Mouse (Mus musculus): ENCODE measurements around the gene Sdhc.
"Not testable (repeated sequence)": the region's sequence is repeated elsewhere in the genome, so short reads cannot be mapped to it uniquely, and the experiment has no call there.

Gene Sdhc

DNA sequence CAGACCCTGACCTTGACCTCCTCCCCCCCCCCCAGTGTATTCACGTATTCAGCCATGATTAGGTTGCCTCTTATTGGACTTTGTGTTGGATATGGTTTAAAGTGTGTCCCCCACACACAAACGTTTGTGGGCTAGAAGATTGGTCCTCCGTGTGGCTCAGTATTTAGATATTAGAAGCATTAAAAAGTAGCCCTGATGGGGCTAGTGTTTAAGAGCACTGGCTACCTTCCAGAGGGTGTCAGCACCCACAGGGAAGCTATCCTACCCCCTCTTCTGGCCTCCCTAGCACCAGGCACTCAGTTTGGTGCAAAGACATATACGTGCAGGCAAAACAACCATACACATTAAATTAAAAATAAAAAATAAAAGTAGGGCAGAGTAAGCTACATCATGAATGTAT is 37.4 kb downstream of the Sdhc start:
- no peak for DNase-seq (ENCODE audit: low read depth, low spot score)

DNA sequence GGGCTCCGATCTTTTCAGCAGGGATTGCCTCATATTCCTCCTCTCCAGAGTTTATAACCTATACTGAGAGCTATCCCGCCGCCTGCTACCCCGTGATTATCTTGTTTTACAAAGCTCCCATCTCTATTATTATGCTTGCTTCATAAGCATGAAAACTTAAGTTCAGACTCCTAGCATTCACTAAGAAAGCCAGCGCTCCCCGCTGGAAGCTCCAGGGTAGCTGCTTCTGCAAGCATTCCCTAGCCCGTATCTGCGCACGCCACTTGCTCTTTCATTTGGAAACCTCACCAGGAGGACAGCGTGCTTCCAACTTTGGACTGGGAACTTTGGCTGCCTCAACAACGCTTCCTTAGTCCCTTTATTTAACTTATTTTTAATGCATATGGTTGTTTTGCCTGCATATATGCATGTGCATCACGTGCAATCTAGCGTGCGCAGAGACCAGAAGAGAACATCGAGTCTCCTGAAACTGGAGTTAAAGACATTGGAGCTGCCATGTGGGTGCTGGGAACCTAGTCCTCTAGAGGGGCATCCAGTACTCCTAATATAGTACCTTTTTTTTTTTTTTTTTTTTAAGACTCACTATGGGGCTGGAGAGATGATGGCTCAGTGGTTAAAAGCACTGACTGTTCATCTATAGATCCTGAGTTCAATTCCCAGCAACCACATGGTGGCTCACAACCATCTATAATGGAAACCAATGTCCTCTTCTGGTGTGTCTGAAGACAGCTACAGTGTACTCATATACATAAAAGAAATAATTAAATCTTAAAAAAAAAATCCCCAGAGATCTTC is 38.4 kb downstream of the Sdhc start:
- DNase-seq (ENCODE audit: low read depth, low spot score): peak; percentile 68

DNA sequence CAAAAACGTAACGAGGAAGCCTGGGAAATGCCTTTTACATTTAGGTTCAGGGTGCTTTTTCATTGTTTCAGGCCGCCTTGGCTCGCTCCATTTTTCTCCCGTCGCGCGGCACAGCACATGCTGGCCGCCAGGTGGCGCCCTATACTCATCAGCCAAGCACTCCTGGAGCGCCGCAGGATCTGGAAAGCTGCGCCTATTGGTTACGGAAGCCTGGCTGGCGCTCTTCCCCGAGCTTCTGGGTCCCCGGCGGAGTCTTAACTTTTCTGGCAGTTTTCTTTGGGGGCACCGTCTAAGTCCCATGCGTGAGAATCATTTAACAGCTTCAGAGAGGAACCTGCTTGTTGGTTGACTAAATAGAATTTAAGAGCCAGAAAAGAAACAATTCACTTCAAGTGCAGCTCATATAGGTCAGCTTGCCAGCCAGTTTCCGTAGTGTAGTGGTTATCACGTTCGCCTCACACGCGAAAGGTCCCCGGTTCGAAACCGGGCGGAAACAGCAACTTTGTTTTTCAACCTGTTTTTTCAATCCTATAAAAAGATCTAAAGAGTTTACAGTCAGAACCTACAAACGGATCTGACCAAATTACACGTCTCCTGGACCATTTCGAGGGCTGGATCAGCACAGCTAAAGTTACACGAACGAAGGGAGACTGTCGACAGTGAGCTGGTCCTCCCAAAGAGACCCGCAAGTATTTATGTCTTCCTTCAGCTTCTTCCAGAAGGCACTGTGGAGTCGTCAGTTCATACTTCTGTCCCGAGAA is 39.2 kb downstream of the Sdhc start:
- peak; percentile 94 for DNase-seq (ENCODE audit: low read depth, low spot score)

DNA sequence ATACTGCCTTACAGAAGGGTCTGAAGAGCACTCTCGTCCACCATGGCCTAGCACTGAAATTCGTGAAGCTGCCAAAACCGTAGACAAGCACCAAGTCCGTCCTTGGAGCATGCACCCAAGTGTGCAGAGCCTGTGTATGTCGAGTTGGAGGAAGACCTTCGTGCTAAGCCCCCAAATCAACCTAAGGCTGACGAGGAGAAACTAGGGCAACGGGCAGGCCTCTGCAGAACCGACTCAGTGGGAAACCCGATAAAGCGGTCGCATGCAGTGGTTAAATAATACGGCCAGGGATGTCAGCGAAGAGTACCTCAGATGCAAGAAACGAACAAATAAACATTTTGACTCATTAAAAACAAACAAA is 39.8 kb downstream of the Sdhc start:
- DNase-seq (ENCODE audit: low read depth, low spot score): no peak

DNA sequence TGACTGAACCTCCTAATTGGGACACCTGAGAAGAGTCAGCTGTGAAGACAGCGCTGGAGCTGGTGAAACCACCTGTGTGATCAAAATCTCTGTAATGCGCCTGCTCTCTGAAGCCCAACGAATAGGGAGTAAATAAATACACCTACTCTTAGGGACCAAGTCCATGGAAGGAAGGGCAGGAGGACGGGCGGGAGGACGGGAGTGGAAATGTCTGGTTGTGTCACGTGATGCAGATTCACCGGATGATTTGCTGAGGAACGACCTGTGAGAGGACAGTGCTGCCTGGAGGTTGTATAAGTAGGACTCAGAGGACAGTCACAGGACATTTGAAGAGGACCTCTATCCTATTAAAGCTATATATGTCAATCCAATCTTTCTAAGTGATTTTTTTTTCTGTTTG is 40.8 kb downstream of the Sdhc start:
- no peak for DNase-seq (ENCODE audit: low read depth, low spot score)

DNA sequence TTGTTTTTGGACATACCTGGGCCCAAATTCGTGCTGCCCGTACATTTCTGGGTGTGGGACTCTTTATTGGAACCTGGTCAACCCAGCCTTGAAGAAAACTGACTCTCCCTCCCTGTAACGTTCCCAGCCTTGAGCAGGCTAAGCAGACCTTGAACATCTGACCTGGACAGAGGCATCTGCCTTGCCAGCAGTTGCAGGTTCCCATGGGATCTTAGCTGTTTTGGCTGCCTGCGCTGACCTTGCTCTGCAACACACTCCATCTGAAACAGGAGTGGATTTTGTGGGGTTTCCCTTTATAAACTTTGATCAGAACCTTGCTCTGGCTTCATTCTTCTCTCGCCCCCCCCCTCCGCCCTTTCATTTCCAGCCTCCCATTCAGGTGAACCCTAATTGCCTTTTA is 45.2 kb downstream of the Sdhc start:
- DNase-seq (ENCODE audit: low read depth, low spot score): no peak

DNA sequence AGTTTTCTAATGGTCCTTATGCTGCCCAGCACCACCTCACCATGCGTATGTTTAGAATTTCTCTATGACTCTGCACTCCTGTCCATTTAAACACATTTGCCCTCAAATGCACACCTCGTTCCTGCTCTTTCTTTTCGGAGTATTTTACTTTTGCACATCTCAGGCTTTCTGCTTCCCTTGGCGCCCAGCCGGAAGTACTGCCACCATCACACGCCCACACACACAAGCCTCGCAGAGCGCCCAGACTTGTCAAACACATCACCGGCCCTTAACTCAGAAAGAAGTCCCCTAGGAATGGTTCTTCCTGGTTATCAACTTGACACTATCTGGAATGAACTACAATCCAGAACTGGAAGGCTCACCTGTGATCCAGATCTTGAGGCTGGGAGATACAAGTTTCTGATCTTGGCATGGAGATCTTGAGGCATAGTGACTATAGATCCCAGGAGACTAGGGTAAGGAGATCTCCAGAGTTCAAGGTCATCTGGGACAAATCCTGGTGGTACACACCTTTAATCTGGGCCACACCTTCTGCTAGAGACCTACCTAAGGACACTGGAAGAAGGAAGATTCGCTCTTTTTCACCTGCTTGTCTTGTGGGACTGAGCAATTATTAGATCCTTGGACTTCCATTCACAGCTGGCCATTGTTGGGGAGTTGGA is 47.1 kb downstream of the Sdhc start:
- DNase-seq (ENCODE audit: low read depth, low spot score): no peak

DNA sequence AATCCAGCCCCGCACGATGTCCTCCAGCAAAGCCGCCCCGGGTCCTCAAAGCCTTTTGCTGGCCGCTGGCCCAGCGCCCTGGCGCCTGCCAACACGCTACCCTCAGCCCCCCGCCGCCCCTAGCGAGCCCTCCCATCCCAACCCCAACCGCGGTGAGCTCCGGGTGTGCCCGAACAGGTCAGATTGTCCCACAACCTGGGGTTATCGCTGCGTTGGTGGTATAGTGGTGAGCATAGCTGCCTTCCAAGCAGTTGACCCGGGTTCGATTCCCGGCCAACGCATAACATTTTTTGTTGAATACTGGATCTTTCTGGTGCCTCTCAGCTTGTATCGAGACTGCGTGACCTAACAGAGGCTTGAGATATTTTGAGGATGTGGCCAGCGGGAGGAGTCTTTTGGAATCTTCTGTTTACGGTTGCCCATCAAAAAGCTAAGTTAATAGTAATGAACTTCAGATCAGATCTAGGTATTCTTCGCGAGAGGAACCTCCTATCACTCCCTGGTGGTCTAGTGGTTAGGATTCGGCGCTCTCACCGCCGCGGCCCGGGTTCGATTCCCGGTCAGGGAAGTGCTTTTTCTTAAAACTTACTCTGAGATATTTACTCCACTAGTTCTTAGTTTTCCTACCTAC is 47.7 kb downstream of the Sdhc start:
- DNase-seq (ENCODE audit: low read depth, low spot score): peak; percentile 90

DNA sequence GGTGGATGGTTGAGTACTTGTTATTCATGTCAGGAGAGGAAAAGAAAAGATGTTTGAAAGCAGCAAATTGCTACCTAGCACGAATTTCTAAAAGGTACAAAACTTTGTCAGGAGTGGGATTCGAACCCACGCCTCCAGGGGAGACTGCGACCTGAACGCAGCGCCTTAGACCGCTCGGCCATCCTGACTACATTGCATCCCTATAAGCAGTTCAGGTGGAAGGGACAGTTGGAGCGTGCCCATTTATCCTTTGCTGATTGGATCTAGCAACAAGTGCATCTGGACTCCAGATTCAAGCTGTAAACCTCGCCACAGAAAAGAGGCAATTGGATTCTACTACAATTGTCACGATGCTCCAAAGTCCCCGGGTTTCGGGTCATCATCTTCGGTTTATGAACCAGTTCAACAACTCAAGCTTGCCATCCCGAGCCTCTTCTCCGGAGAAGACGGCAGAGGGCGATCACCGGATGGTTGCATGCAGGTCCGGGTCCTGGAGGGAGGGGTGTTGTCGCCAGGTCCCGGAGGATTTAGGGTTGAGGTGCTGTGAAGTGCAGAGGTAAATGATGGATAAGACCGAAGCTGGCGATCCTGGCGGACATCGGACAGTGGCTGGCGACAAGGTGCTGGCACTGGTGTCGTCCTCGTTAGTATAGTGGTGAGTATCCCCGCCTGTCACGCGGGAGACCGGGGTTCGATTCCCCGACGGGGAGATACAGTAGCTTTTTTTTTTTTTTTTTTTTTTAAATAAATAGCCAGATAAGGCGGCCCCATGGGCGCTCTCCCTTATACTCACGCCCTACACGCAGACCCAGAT is 48.5 kb downstream of the Sdhc start:
- DNase-seq (ENCODE audit: low read depth, low spot score): peak; percentile 90

DNA sequence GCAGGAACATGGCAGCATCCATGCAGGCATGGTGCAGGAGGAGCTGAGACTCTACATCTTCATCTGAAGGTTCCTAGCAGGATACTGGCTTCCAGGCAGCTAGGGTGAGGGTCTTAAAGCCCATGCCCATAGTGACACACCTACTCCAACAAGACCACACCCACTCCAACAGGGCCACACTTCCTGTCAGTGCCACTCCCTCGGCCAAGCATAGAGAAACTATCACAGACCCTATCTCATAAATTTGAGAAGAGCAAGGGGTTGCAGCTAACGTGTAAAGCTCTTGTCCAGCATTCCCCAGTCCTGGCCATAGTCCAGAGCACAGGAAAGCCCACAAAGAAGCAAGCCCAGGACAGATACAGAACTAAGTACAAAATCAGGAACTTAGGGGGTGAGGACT is 49.4 kb downstream of the Sdhc start:
- no peak for DNase-seq (ENCODE audit: low read depth, low spot score)

DNA sequence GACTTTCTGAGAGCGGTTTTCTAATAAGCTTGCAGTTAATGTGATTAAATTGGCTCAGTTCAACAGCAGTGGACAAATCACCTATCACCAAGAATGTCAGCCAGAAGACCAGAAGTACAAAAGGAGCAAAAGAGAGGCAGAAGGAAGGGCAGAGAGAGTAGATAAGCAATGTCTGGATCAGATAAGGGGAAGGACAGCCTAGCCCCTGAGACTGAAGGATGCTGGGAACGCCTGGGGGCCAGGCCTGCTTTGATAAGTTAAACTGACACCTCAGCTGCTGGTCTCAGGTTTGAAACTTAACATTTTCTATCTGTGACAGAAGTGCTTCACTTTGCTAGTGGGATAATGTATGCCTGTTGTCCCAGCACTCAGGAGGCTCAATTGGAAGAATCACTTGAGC is 52.8 kb downstream of the Sdhc start:
- DNase-seq (ENCODE audit: low read depth, low spot score): no peak

DNA sequence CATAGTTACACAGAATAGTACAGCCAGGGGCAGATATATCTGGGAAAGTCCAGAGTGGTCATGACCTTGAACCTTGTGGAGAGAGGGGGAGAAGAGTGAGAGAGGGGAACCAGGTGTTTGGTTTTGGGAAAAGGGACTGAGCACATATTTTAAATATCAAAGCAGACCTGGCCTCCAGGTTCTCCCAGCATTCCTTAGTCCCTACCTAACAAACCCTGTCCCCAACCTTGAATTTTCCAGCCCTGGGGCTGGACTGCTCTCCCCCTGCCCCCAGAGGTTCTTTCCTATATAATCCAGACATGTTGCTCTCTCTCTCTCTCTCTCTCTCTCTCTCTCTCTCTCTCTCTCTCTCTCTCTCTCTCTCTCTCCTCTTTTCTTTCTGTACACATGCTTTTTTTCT is 53.3 kb downstream of the Sdhc start:
- DNase-seq (ENCODE audit: low read depth, low spot score): no peak

DNA sequence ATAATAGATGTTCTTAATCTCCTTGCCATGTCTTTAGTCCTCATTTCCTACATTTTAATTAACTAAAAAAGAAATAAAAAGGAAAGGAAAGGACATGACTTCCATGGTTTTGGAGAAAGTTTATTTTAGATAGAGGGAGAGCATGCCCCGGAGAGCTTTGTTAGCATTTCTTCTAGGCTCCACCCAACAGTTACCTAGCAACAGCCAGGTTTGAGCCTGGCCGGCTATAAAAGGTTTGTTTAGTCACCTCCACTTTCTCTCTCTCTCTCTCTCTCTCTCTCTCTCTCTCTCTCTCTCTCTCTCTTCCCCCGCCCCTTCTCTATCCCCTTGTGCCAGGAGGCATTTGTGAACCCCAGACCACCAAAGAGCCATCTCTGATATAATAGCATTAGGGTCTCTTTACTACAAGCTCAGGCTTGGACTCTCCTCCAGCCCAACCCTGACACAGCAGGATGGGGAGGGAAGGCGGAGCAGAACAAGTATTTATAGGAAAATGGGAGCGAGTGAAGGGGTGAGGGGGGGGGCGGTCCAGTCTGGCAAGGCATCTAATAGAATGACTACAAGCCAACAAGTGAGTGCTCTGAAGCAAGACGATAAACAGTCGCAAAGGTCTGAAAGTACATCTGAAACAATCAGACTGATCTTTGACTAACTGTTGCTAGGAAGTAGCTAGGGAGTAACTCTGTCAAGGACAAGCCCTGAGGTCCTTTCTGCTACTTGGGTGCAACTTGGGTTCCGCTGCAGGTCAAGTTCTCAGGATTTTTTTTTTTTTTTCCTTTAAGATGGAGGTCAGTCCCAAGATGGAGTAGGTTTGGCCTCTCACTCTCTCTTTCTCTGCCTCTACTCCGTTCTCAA is 54.1 kb downstream of the Sdhc start:
- DNase-seq (ENCODE audit: low read depth, low spot score): no peak

DNA sequence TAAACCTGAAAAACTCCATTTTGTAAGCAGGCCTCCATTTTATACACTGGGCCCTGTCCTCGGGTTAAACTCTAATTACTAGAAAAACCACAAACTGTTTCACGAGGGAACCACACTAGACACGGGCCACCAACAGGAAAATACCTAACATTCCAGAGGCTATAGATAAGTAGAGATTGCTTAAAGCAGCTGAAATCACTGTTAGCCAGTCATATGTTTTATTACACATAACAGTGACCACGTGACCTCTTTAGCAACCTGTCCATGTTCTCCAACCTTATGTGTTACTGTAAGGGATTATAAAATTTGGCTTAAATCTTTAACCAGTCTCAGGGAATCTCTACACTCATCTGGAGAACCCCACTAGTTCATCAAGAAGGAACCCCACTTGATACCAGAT is 56.0 kb downstream of the Sdhc start:
- no peak for DNase-seq (ENCODE audit: low read depth, low spot score)

DNA sequence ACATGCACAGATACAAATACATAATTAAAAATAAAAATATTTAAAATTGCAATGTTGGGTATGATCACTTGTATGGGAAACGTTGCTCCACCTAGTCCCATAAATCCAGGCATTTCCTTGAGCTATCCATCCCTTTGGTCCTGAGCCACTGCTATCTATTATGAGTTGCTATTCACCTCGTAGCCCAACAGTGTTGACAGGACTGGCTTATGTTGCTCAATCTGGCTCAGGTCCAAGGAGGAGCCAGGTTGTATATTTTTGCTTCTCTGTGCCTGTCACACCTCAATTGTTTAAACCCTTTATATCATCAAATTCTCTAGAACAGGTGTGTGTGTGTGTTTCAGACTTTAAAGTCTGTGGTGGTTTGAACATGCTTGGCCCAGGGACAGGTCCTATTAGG is 59.6 kb downstream of the Sdhc start:
- DNase-seq (ENCODE audit: low read depth, low spot score): no peak

DNA sequence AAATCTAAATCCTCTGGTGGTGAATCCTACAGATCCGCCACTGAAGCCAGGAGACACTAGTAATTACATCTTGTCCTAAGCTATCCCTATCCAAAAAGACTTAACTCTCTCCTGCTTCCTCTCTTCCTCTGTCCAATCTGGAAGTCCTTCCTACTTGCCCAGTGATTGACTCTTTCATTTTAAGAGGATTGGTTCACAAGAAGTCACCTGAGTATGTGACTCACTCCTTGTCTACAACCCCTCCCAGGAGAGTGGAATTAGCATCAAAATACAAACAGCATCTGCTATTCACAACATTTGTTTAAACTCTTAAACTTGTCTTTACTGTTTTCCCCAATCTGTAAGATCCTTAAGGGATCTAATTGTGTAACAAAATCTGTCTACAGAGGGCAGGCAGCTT is 60.5 kb downstream of the Sdhc start:
- no peak for DNase-seq (ENCODE audit: low read depth, low spot score)

DNA sequence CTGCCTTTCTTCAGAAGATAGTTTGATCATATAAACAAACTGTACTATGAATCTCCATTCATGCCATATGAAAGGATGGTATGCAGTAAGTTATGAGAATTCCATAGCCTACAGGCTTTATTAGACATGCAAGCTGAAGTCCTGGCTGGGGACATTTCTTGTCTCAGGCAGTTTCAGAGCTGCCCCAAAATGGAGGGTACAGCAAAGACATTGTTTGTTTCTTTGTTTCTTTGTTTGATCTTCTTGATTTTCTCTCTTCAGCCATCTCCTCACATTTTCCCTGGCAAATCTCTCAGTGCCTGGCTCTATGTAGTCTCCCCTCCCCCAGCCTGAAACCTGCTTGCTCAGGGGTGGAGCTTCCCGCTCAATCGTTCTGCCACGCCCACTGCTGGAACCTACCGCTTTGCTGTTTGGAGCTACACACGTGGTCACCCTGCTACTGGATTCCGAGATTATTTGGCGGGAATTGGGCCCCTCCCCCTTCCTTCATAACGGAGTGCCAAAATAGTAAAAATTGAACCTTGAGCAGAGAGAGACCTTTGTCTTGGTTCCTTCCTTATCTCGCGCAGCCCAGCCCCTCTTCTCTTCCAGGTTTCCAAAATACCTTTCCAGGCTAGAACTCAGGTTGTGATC is 62.0 kb downstream of the Sdhc start:
- DNase-seq (ENCODE audit: low read depth, low spot score): not testable (repeated sequence)

DNA sequence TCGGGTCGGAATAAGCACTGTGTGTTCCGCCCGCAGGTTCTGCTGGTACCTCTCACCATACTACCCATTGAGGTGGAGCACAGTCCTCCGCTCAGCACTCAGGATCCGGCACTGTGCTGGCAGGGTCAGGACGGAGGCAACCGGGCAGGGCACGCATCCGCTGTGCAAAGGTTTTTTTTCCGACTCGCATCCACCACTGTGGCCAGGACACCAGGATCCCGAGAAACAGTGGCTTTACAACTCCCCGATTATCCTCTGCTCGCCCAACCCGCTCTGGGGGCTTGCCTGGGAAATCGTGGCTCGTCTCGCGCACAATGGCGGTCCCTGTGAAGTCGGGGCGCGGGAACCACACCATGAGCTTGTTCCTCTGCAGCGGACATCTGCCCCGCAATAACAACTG is 64.7 kb downstream of the Sdhc start:
- DNase-seq (ENCODE audit: low read depth, low spot score): no peak

DNA sequence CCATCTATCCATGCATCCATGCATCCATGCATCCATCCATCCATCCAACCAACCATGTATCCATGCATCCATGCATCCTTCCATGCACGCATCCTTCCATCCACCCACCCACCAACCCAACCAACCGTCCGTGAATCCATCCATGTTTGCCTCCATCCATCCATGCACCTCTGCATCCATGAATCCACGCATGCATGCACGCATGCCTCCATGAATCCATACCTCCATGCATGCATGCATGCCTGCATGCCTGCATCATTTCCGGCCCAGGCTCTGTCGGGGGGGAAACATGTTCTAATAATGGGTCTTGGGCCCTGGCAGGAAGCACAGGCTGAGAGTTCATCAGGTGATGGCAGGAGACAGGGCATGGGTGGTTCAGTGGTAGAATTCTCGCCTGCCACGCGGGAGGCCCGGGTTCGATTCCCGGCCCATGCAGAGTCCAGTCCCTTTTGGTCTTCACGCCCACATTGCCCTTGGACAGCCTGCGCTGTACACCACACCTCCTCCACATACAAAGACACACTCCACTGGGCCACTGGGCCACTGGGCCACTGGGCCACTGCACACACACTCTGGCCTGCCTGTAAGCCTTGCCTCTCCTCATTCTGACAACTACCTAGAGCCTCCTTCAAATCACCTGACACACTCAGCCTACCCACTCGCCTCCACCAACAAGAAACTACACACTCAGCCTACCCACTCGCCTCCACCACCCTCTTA is 68.7 kb downstream of the Sdhc start:
- not testable (repeated sequence) for DNase-seq (ENCODE audit: low read depth, low spot score)
